Mouse (Mus musculus): Measurements from ENCODE around the gene Il20ra.

GRCm38 (mm10) chr10:19707768-19708167 lies 4.6 kb upstream of the Il20ra start:
- TF ChIP-seq CTCF (IDR thresholded peaks at IDR 0.05; ENCODE audit: extremely low read depth, insufficient read length, insufficient replicate concordance, low read depth, low read length) (no peak), POLR2A (IDR thresholded peaks at IDR 0.05; ENCODE audit: low read depth, low read length) (no peak)
